Mouse (Mus musculus): ENCODE results near the gene Epdr1. TPM values are rescaled to one million over a fixed set of nuclear protein-coding genes. Genes with fewer than 3 reads are reported as not detected.

Gene Epdr1
- polyA plus RNA-seq, 1 experiment: 119 TPM

DNA sequence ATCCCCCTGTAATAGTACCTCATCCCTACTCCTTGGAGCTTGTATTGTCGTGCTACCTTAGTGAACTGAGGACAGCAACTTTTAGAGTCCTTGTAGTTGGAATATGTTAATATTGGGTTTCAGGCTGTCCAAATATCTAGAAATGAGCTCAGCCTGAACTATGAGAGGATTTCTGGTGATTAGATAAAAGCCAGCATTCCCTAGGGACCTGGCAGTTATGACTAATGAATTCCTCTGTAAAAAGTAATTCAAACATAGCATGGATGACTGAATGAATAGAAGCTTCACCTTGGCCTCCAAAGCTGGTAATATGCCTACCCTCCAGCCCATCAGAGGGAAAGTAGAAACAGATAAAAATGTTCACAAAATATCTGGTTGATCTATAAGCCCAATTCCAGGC, 6.7 kb upstream of the Epdr1 start:
- Histone ChIP-seq H3K4me3 (ENCODE audit: insufficient read depth, low read length) (no peak overlapping the region), H3K4me1 (ENCODE audit: control insufficient read depth, insufficient read depth, low read length) (no peaks in the 10 kb centered on the region), H3K27ac (ENCODE audit: insufficient read depth, low read length) (no peak overlapping the region)
- no peak for TF ChIP-seq POLR2A (IDR thresholded peaks at IDR 0.05; ENCODE audit: extremely low read depth, insufficient read depth, low read length)
- TF ChIP-seq CTCF (IDR thresholded peaks at IDR 0.05; ENCODE audit: extremely low read depth, insufficient read depth, low read length): no peak

DNA sequence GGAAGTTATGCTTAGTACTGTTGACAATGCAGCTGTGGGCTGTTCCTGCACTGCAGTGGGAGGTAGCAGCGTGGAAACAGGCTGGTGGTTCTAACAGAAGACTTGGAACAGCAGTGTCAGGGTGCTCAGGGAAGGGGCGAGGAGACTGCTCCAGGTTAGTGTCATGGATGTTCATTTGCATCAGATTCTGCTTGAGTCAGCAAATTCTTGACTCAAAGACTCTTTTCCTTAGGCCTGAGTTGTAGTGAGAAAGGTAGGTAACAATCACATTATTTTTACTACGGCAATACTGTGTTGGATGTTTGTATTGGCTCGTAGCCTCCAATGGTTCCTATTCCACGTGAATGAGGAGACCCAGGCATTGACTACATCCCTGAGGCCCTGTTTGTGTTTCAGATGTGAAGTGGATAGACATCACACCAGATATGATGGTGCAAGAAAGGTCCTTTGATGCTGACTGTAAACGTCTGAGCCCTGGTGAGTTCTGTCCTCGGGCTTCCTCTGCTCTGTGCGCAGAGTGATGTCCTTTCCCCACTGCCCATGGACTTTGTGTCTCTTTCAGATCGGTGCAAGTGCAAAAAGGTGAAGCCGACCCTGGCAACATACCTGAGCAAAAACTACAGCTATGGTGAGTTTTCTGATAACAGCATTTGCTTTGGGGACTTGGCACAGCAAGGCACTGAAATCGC, 5.0 kb upstream of the Epdr1 start:
- no peak for TF ChIP-seq CTCF (IDR thresholded peaks at IDR 0.05; ENCODE audit: extremely low read depth, insufficient read depth, low read length)
- TF ChIP-seq POLR2A (IDR thresholded peaks at IDR 0.05; ENCODE audit: extremely low read depth, insufficient read depth, low read length): no peak
- Histone ChIP-seq H3K4me1 (ENCODE audit: control insufficient read depth, insufficient read depth, low read length) (no peaks in the 10 kb centered on the region), H3K4me3 (ENCODE audit: insufficient read depth, low read length) (no peak overlapping the region), H3K27ac (ENCODE audit: insufficient read depth, low read length) (no peak overlapping the region)

DNA sequence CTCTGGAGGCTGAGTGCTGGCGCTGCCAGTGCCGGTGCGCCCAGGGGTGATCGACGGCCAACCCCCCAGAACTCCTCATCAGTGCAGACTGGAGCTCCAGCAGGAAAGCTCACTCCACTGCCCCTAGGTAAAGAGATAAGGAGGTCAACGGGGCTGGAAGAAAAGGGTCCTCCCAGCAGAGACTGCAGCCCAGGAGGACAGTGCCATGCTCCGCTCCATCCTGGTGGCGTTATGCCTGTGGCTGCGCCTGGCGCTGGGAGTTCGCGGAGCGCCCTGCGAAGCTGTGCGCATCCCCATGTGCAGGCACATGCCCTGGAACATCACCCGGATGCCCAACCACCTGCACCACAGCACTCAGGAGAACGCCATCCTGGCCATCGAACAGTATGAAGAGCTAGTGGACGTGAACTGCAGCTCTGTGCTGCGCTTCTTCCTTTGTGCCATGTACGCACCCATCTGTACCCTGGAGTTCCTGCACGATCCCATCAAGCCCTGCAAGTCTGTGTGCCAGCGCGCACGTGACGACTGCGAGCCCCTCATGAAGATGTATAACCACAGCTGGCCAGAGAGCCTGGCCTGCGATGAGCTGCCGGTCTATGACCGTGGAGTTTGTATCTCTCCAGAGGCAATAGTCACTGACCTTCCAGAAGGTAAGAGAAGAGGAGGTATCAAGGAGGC, 3.6 kb upstream of the Epdr1 start:
- no peaks in the 10 kb centered on the region for H3K4me1 ChIP-seq (ENCODE audit: control insufficient read depth, insufficient read depth, low read length)
- no peak overlapping the region for H3K27ac ChIP-seq (ENCODE audit: insufficient read depth, low read length)
- H3K4me3 ChIP-seq (ENCODE audit: insufficient read depth, low read length): peak overlapping the region; percentile 38
- TF ChIP-seq POLR2A (IDR thresholded peaks at IDR 0.05; ENCODE audit: extremely low read depth, insufficient read depth, low read length) (0 out of 2 replicates have a peak, but pooled peaks have one; percentile 0), CTCF (IDR thresholded peaks at IDR 0.05; ENCODE audit: extremely low read depth, insufficient read depth, low read length) (no peak)

DNA sequence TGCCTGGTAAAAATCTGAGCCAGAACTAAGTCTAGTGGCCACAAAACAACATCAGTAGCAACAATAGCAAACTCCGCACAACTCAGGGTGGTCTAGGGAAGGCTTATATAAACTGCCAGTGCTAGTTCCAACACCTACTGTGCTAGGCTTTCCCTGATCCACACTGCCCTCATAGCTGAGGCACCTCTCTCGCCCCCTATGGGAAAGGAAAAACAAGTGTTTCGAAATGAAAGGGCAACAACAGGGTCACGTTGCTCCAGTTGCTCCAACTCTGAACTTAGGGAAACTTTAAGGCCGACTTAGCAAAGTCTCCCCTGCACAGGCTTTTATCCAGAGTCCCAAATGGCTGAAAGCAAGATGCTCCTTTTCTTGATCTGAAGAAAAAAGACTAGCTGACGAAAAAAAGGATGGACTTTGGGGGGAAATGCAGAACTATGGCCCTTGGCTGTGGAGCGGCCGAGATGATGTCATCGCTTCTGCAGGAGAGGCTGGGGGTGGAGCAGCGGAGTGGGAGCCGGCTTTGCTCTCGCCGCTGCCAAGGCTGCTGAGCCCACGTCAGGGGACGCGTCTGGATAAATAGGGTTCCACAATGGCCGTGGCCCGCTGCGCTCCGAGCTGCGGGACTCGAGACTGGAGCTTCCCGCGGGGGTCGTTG, 3.0 kb upstream of the Epdr1 start, which contains the start of gene Sfrp4:
Gene Sfrp4, plus strand, starts transcription at position 532 of the 655 bp plus-strand sequence.
- Histone ChIP-seq H3K27ac (ENCODE audit: insufficient read depth, low read length) (no peak within 1 kb of the TSS), H3K4me1 (ENCODE audit: control insufficient read depth, insufficient read depth, low read length) (peaks cover 1% of the 10 kb centered on the region; the same call in 1 of the 2 replicates), H3K4me3 (ENCODE audit: insufficient read depth, low read length) (peak within 1 kb of the TSS; percentile 38)
- TF ChIP-seq POLR2A (IDR thresholded peaks at IDR 0.05; ENCODE audit: extremely low read depth, insufficient read depth, low read length): peak; percentile 22; the same call in 1 of the 2 replicates
- TF ChIP-seq CTCF (IDR thresholded peaks at IDR 0.05; ENCODE audit: extremely low read depth, insufficient read depth, low read length): 0 out of 2 replicates have a peak, but pooled peaks have one; percentile 17

DNA sequence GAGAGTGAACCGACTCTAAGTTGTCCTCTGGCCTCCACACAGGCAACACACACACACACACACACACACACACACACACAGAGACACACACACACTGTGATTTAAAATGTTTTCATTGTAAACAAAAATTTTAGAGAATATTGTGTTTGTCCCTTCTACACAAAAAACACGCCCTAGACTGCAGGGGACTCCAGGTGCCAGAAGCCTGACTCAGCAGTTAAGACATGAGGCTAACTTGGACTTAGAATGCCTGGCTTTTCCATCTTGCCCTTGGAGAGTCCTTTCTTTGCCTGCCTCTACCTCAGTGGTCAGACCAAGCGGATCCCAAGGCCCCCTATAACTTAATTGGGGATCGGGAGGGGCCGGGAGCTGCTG, 899 bp downstream of the Epdr1 start:
- TF ChIP-seq POLR2A (IDR thresholded peaks at IDR 0.05; ENCODE audit: extremely low read depth, insufficient read depth, low read length): no peak
- TF ChIP-seq CTCF (IDR thresholded peaks at IDR 0.05; ENCODE audit: extremely low read depth, insufficient read depth, low read length): no peak
- Histone ChIP-seq H3K27ac (ENCODE audit: insufficient read depth, low read length) (peak overlapping the region; percentile 61), H3K4me1 (ENCODE audit: control insufficient read depth, insufficient read depth, low read length) (peaks cover 1% of the 10 kb centered on the region; the same call in 1 of the 2 replicates), H3K4me3 (ENCODE audit: insufficient read depth, low read length) (peak overlapping the region; percentile 98)

DNA sequence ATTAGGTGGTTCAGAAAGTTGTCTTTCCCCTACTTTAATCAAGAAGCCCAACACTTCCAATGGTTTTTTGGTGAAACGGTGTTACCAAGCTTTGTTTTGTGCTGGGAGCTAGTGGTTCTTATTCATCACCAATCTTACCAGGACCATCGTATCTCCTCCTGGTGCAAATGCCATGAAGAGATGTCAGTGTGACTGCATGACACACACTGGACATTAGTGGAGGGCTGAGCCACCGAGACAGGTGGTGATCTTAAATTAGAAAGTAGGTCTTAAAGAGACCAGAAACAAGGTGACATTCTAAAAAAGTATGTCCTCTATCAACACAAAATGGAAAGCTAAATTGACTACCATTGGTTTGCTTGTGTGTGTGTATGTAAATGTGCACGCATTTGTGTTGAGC, 1.6 kb downstream of the Epdr1 start:
- Histone ChIP-seq H3K4me1 (ENCODE audit: control insufficient read depth, insufficient read depth, low read length) (peaks cover 1% of the 10 kb centered on the region; the same call in 1 of the 2 replicates), H3K4me3 (ENCODE audit: insufficient read depth, low read length) (peak overlapping the region; percentile 98; the same call in 1 of the 2 replicates), H3K27ac (ENCODE audit: insufficient read depth, low read length) (no peak overlapping the region)
- TF ChIP-seq POLR2A (IDR thresholded peaks at IDR 0.05; ENCODE audit: extremely low read depth, insufficient read depth, low read length): no peak
- no peak for TF ChIP-seq CTCF (IDR thresholded peaks at IDR 0.05; ENCODE audit: extremely low read depth, insufficient read depth, low read length)

DNA sequence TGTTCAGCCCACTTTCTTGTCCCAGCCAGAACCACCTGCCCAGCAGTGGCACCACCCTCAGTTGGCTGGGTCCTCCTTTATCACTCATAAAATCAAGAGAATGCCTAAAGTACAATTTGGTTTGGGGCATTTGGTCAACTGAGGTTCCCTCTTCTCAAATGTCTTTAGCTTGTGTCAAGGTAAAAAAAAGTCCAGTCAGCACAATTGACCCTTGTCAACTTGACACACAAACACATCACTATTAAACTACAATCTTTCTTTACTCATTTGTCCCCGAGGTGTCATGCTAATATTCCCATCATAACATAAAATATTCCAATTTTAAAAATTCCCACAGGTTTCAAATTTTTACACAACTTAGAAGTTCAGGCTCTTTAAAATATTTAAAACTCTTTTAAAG, 5.4 kb downstream of the Epdr1 start:
- TF ChIP-seq CTCF (IDR thresholded peaks at IDR 0.05; ENCODE audit: extremely low read depth, insufficient read depth, low read length): no peak
- H3K4me3 ChIP-seq (ENCODE audit: insufficient read depth, low read length): no peak overlapping the region
- peaks cover 1% of the 10 kb centered on the region for H3K4me1 ChIP-seq (ENCODE audit: control insufficient read depth, insufficient read depth, low read length)
- H3K27ac ChIP-seq (ENCODE audit: insufficient read depth, low read length): no peak overlapping the region

DNA sequence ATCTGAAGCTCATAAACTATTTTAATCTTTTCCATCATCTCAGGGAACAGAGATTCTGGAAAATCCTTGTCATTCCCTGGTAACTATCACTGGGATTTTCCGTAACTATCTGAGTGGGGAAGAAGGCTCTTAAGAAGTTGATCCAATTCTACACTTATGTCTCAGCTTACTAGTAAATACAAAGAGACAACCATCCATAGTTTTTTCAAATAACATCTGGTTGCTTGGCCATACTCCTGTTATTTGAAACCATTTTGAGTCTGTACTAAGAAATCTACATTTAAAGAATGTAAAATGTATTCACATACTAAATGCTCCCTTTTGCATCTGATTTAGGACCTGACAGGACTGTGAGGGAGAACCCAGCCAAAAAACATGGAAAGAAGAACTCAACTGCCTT, 6.3 kb downstream of the Epdr1 start:
- H3K4me1 ChIP-seq (ENCODE audit: control insufficient read depth, insufficient read depth, low read length): peaks cover 1% of the 10 kb centered on the region
- H3K27ac ChIP-seq (ENCODE audit: insufficient read depth, low read length): no peak overlapping the region
- TF ChIP-seq CTCF (IDR thresholded peaks at IDR 0.05; ENCODE audit: extremely low read depth, insufficient read depth, low read length): no peak
- TF ChIP-seq POLR2A (IDR thresholded peaks at IDR 0.05; ENCODE audit: extremely low read depth, insufficient read depth, low read length): no peak
- no peak overlapping the region for H3K4me3 ChIP-seq (ENCODE audit: insufficient read depth, low read length)

DNA sequence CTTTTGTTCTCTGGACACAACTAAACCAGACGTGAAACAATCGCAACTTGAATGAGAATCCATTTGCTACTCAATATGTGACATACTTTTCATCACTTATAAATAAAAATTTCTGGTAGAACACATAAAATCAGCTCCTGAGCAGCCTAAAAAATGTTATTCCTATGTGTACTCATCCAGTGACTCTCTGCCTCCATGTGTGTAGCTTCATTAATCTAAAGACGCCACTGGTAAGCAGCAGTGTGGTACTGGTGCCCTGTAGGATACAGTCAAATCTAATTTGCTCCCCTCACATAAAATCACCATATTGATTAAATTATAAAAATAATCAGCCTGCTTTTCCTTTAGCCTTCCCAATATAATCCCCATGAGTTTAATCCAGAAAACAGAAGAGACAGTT, 6.8 kb downstream of the Epdr1 start:
- H3K27ac ChIP-seq (ENCODE audit: insufficient read depth, low read length): no peak overlapping the region
- TF ChIP-seq CTCF (IDR thresholded peaks at IDR 0.05; ENCODE audit: extremely low read depth, insufficient read depth, low read length) (no peak), POLR2A (IDR thresholded peaks at IDR 0.05; ENCODE audit: extremely low read depth, insufficient read depth, low read length) (no peak)
- no peak overlapping the region for H3K4me3 ChIP-seq (ENCODE audit: insufficient read depth, low read length)
- no peaks in the 10 kb centered on the region; the same call in 1 of the 2 replicates for H3K4me1 ChIP-seq (ENCODE audit: control insufficient read depth, insufficient read depth, low read length)

Measured in cortical plate, adult 2 months (tissue).